Mouse (Mus musculus): ENCODE results near the gene Lrrk1.
A peak's percentile ranks its signal among the peaks of the same experiment; 100 is the strongest.

The Lrrk1 gene

GRCm38 (mm10) chr7:66340044-66340443 lies 48.1 kb downstream of the Lrrk1 start:
- no peak for DNase-seq (ENCODE audit: low spot score in 2 of 2)

GRCm38 (mm10) chr7:66339625-66340024 lies 48.5 kb downstream of the Lrrk1 start:
- DNase-seq (ENCODE audit: low spot score in 2 of 2), result no peak

- DNase-seq (ENCODE audit: low spot score in 2 of 2), result no peak
Observed at GRCm38 (mm10) chr7:66336955-66337354, 51.2 kb downstream of the Lrrk1 start.

GRCm38 (mm10) chr7:66333906-66334500 lies 54.1 kb downstream of the Lrrk1 start:
- peak; percentile 14 to 36 for DNase-seq (ENCODE audit: low spot score in 2 of 2)

DNA sequence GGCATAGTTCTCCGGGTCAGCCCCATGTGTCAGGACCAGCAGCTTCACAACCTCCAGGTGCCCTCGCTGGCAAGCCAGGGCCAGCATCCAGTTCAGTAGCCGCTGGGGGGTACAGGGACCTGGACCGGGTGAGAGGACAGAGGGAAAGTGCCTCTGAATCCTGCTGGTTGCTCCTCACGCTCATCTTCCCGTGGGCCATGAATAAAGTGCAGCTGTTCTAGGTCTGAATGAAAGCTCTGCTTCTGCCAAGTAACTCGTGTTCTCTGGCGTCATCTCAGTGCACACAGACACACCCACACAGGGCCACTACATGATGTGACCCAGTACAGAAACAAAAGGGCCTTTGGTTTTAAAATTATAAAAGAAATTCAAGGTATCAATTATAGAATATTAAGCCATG lies 55.8 kb downstream of the Lrrk1 start:
- DNase-seq (ENCODE audit: low spot score in 2 of 2), result no peak

DNA sequence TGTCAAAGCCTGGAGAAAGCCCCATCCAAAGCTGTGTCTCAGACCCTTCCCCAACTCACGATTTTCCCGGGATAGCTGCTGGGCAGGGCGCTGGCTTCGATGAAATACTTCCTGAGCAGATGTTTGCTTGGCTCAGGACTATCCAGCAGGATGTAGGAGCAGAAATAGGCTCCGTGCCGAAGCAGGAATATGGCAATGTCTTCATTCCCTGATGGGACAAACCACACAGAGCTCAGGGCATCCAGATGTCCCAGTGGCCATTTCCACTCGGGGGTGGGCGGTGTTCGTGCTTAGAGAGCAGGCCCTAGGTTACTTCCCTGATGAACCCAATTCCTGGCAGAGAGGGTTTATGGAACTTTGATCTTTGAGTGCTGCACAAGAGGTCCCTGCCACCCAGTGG lies 57.5 kb downstream of the Lrrk1 start:
- no peak for DNase-seq (ENCODE audit: low spot score in 2 of 2)

DNA sequence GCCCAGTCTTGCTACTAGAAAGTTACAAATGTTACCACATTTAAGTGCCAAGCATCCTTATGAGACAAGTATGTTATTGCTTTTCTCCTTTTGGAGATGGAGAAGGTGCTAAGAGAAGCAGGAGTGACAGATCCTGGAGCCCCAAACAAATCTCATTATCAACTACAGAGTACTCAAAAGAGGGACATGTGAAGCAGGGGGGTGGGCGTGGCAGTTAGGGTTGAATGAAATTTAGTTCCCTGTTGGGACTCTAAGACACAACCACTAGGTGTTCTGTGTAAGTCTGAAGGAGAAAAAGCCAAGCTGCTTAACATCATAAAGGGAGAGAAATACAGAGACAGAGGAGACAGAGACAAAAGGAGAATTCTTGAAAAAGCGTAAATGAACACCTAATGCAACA lies 60.6 kb downstream of the Lrrk1 start:
- DNase-seq (ENCODE audit: low spot score in 2 of 2), result no peak

DNA sequence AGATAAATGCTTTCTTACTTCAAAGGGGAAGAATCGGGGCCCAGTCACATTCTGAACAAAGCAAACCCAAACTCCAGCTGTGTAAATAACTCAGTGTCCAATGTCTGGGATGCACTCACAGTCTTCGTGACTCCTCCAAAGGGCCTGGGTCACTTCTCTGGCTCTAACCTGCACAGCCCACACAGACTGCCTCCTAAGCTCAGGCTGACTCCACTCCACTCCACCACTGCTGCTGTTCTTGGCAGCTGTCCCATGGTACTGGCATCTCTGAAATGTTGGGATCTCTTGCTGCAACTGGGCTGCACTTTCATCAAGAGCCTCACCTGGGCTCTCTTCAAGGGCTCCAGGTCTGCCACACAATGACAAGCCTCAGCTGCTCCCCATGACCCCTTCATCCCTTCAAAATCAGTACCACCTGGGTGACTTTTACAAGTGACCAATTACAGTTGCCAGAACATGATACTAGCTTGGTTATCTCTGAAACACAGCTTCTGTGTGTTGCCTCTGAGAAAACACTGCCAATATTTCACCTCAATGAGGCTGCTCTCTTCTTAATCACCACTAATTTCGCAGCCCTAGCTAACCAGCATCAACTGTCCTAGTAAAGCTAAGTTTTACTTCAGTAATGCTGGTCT lies 62.6 kb downstream of the Lrrk1 start:
- no peak for DNase-seq (ENCODE audit: low spot score in 2 of 2)

GRCm38 (mm10) chr7:66323252-66324015 lies 64.7 kb downstream of the Lrrk1 start:
- DNase-seq (ENCODE audit: low spot score in 2 of 2), result no peak

GRCm38 (mm10) chr7:66320996-66321395 lies 67.2 kb downstream of the Lrrk1 start:
- DNase-seq (ENCODE audit: low spot score in 2 of 2), result peak; percentile 48

GRCm38 (mm10) chr7:66318147-66318546 lies 70.0 kb downstream of the Lrrk1 start:
- DNase-seq (ENCODE audit: low spot score in 2 of 2), result no peak

DNA sequence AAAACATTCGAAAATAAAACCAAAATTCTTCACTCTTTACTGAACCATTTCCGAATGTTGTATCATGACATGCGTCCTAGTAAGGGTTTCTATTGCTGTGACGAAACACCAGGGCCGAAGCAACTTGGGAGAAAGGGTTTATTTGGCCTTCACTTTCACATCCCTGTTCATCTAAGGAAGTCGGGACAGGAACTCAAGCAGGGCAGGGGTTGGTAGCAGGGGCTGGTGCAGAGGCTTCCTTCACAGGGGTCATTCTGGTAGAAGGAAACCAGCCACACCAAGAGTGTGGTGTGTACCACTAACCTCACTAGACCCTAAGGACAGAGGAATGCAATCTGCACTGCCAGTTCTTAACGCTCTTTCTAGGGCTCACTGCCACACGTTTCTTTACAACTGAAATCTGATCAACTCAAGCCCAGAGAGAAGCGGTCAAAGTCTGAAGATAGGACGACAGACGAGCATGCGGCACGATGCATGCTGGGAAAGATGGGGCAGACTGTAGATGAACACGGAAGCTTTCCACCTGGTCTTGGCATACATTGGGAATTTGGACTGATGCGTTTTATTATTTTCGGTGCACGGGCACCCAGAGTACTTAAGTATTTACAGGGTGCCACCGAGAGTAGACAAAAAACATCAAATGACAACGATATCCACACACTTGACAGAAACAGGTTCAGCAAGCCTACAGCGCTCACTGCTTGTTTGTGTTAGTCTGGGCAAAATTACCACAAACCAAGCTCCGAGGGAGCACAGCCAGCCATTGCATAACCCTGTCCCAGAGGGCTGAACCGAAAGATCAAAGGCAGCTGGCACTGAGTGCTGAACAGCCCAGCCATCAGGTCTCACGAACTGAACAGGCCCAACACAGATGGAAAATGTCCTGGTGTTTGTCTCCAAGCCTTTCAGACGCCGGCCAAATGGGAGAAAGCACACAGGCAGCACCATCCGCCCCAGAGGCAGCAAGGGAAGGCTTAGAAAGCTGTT lies 77.2 kb downstream of the Lrrk1 start:
- DNase-seq (ENCODE audit: low spot score in 2 of 2), result no peak

DNA sequence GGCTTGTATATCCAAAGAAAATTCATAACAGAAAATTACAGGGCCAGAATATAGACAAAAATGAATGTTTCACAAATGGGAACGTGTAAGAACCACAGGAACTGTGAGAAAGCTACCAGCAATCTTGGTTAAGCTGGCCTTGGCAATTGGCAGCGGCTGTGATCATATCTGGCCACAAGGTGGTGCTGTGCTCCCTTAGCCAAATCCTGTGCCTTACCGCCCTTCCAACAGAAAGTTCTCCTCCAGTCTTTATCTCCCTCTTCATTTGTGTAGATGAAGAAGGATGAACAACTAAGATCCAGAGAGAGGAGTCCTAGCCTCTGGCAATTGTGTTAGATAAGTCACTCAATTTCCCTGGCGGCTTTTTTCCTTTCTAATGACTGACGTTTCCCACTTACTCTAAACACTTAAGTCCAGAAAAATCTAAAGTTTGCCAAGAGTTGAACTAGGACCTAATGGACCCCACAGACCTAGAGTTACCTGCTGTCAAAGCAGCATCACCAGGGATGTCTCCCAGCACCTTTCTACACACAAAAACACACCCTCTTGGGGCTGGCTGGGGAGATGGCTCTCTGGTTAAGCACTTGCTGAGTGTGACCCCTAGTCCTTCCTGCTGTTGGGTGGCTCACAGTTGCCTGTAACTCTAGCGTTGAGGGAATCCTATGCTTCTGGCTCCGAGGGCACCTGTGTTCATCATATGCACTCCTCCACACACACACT lies 78.0 kb downstream of the Lrrk1 start:
- DNase-seq (ENCODE audit: low spot score in 2 of 2), result peak; percentile 30 to 33

DNA sequence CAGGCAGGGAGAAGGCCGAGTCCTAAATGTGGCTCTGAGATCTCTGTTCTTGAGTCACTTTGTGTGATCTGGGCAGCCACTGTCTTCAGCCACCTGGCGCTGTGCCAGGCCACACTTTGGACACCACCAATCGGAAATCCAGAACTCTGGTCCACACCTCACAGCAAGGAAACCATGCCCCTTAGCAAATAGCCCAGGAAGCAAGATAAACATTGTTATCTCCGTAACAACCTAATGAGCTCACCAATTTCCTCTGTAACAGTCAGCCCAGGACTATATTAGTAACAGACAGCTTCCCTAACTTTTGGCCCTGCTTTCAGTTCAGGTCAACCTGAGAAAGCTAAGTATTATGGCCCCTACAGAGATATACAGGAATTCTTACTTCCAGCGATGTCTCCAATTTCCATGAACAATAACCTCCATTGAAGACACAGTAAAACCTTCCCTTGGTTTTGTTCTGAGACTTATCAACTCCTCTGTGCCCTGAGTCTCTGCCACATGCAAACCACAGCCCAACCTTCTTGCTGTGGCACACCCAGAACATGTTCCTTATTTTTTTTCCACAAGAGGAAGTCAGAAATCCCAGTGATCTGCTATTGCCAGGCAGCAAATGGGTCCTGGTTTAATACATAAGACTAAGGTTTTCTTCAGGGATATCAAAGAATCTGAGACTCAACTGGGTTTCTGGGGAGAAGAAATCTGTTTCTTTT lies 78.8 kb downstream of the Lrrk1 start:
- DNase-seq (ENCODE audit: low spot score in 2 of 2), result no peak

GRCm38 (mm10) chr7:66308581-66309239 lies 79.4 kb downstream of the Lrrk1 start:
- DNase-seq (ENCODE audit: low spot score in 2 of 2), result no peak

DNA sequence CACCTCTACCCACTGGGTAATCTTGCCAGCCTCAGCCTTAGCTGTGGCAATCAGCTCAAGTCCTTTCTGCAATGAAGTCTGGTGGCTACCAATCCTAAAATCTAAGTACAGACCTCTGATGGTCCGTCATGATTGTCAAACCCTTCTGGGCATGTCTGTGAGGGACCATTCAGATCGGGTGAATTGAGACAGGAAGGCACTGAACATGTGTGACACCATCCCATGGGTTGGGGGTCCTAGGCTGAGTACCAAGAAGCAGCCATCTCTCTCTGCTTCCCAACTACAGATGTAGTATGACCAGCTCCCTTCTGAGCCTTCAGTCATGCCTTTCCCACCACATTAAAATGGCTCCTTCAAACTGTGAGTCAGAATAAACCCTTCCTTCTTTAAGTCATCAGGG lies 80.4 kb downstream of the Lrrk1 start:
- DNase-seq (ENCODE audit: low spot score in 2 of 2), result no peak

DNA sequence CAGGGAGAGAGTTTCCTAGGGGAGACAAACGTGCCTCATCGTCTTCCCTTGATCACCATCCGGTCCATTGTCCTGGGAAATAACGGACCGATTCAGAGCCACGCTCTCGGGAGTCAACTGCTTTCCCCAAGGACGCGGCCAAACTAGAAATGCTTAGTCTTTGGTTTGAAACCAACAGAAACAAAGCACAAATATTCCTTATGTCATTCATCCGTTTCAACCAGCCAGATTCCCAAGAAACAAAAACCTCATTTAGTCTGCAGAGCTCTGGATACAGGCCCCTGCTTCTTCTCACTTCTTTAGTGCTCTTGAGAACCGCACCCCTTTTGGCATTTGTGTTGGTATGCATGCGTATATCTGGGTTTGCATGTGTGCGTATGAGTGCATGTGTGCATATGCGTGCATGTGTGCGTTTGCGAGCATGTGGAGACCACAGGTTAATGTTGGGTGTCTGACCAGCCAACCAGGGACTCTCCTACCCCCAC lies 82.4 kb downstream of the Lrrk1 start:
- no peak for DNase-seq (ENCODE audit: low spot score in 2 of 2)

DNA sequence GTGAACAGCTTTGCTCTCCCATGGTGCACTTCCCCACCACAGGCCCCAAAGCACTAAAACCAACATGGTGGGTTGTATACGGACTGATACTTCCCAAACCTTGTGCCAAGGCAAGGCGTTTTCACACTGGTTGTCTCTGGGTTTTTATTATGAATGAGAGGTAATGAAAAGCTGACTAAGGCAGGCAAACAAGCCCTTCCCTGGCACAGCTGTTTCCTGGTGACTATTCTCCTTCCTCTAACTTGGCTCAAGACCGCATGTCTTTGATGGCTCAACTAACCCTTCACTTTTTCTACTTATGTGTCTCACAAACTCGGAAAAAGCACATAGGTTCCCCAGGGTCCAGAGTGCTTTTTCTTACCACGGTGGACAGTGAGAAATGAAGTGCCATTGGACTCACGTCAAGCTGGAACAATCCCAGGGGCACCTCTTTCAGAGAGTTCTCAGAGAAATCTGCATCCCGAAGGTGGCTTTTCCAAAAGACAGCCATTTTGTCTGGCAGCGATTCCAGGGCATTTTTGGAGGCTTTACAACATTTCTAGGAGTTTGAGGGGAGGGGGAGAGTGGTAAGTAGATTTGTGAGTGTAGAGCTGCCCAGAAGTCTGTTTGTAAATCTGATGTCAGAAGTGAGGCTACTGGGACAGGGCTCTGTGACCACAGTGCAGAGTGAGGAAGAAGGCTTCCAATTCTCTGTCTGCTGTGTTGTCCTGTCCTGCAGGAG lies 83.0 kb downstream of the Lrrk1 start:
- DNase-seq (ENCODE audit: low spot score in 2 of 2), result no peak

Measured in natural killer cell, adult 2 months (primary cell).